Comparison of ENCODE assay signal across 8 mouse cellular contexts in the genomic region with DNA sequence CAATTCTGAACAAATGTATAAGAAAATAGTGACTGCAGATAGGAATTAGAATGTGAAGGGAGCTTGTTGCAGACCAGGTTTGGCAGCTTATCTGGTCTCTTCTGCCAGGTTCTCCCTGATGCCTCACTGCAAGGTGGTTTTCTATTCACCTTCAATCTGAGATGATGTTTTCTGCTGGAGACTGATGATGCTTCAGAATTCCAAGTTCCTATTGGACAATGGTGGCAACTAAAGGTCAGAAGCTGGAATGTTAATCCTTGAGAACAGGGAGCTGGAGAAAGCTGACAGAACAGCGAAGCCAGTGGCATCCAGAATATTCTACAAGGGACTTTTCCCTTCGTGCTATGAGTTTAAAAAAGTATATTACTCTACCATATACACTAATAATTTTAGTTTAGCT. TPM values are rescaled to one million over a fixed set of nuclear protein-coding genes. Genes with fewer than 3 reads are reported as not detected.
DNase-seq lines count a peak whose midpoint lies in the region; ATAC-seq and TF ChIP-seq lines count a peak whose summit lies in the region.
"Had no signal": no experiment of that assay in that cellular context is flagged by ENCODE, and none has a peak within 500 bp of the region (broad histone marks: within the 10 kb centered on the region; RNA-seq: fewer than 3 reads in every experiment).

No protein-coding gene starts in this region.

- 43% methylated on average over 2 of the region's 2 CpGs for WGBS in kidney, embryonic 16.5 days

- no peak overlapping the region for H3K4me3 ChIP-seq in kidney, embryonic 16.5 days (ENCODE audit: low read length)
- no peak overlapping the region for H3K4me3 ChIP-seq in ES-Bruce4 (ENCODE audit: low read depth, low read length)

- peak; percentile 57 for DNase-seq in kidney, adult 11 months
- DNase-seq in adrenal gland, postnatal 10 days: peak; percentile 59
- DNase-seq in layer of hippocampus, postnatal 10 days (ENCODE audit: low spot score in 2 of 2): peak; percentile 45 to 56
- DNase-seq in heart, adult 11 months: no peak

- no peaks in the 10 kb centered on the region for H3K36me3 ChIP-seq in kidney, embryonic 16.5 days (ENCODE audit: insufficient read depth, low read length)
- H3K36me3 ChIP-seq in ES-Bruce4 (ENCODE audit: control insufficient read depth, insufficient read depth, low read length, poor library complexity, severe bottlenecking): no peaks in the 10 kb centered on the region

- no peak overlapping the region for H3K9ac ChIP-seq in kidney, embryonic 16.5 days (replicated peaks; ENCODE audit: low read length)
- no peak overlapping the region for H3K9ac ChIP-seq in ES-Bruce4 (ENCODE audit: low read depth, poor library complexity, severe bottlenecking)

- H3K4me1 ChIP-seq in kidney, embryonic 16.5 days (ENCODE audit: insufficient read depth, low read length): no peaks in the 10 kb centered on the region
- peaks cover 11% of the 10 kb centered on the region for H3K4me1 ChIP-seq in ES-Bruce4 (ENCODE audit: control insufficient read depth, insufficient read depth, low read length)

- no peak for TF ChIP-seq POLR2A in ES-Bruce4 (IDR thresholded peaks at IDR 0.05; ENCODE audit: insufficient read depth, low read length)

- H3K9me3 ChIP-seq in kidney, embryonic 16.5 days (ENCODE audit: low read length): no peaks in the 10 kb centered on the region
- H3K9me3 ChIP-seq in ES-Bruce4 (replicated peaks; ENCODE audit: control insufficient read depth, insufficient read depth, low read length, poor library complexity, severe bottlenecking): no peaks in the 10 kb centered on the region

- H3K27ac ChIP-seq in kidney, embryonic 16.5 days (ENCODE audit: low read length): no peak overlapping the region
- H3K27ac ChIP-seq in ES-Bruce4 (ENCODE audit: insufficient read depth, low read length): peak overlapping the region; percentile 99

- ATAC-seq in kidney, embryonic 16.5 days (ENCODE audit: low FRiP score, low TSS enrichment): no peak
- no peak for ATAC-seq in inflammation-experienced regulatory T-cells, adult 6 months

- H3K27me3 ChIP-seq in kidney, embryonic 16.5 days (ENCODE audit: insufficient read depth, low read length): peaks cover 10% of the 10 kb centered on the region
- no peaks in the 10 kb centered on the region for H3K27me3 ChIP-seq in ES-Bruce4 (ENCODE audit: control insufficient read depth, insufficient read depth, low read length, poor library complexity, severe bottlenecking)

- no peak overlapping the region for H3K4me2 ChIP-seq in kidney, embryonic 16.5 days (replicated peaks; ENCODE audit: low read depth, low read length)

- TF ChIP-seq CTCF in ES-Bruce4 (IDR thresholded peaks at IDR 0.05; ENCODE audit: low read depth, low read length): no peak

- TF ChIP-seq EP300 in ES-Bruce4 (IDR thresholded peaks at IDR 0.05; ENCODE audit: insufficient read depth, low read depth, low read length): no peak

RNA-seq across cellular contexts. Expression of a gene that starts 3.0 kb away (rescaled TPM):
- polyA plus RNA-seq in kidney, embryonic 16.5 days (2015; fragmentation: Nextera tagmentation; extraction: Ambion mirVana): not detected in 2 replicates
- 56.7 and 70.8 TPM in 2 replicates for polyA plus RNA-seq in ES-Bruce4 (2011; ENCODE audit: insufficient read depth, insufficient read length, low read depth, missing spikeins)
- under 1 TPM; 0.78 to 0.88 TPM for total RNA-seq in adrenal gland, postnatal 10 days (2021)
- not detected for total RNA-seq in layer of hippocampus, postnatal 10 days (2021)
- 1 to 10 TPM in 1 of 3 experiments, under 1 TPM in 1, not detected in 1; 0.62 to 1.6 TPM for polyA plus RNA-seq in inflammation-experienced regulatory T-cells, adult 6 months (2017; shearing (Covaris generic))

RNA-seq across cellular contexts. Expression of a gene that starts 10.1 kb away (rescaled TPM):
- not detected in 2 replicates for polyA plus RNA-seq in kidney, embryonic 16.5 days (2015; fragmentation: Nextera tagmentation; extraction: Ambion mirVana)
- 0.37 TPM in 1 of 2 replicates, not detected in the other for polyA plus RNA-seq in ES-Bruce4 (2011; ENCODE audit: insufficient read depth, insufficient read length, low read depth, missing spikeins)
- total RNA-seq in adrenal gland, postnatal 10 days (2021): not detected
- total RNA-seq in layer of hippocampus, postnatal 10 days (2021): not detected
- polyA plus RNA-seq in inflammation-experienced regulatory T-cells, adult 6 months (2017; shearing (Covaris generic)): not detected
- polyA plus RNA-seq: heart, embryonic 16.5 days had no signal

RNA-seq across cellular contexts. Expression of a gene that starts 22.2 kb away (rescaled TPM):
- polyA plus RNA-seq in kidney, embryonic 16.5 days (2015; fragmentation: Nextera tagmentation; extraction: Ambion mirVana): not detected in 2 replicates
- polyA plus RNA-seq in ES-Bruce4 (2011; ENCODE audit: insufficient read depth, insufficient read length, low read depth, missing spikeins): 0.12 TPM in 1 of 2 replicates, not detected in the other
- total RNA-seq in adrenal gland, postnatal 10 days (2021): not detected
- total RNA-seq in layer of hippocampus, postnatal 10 days (2021): not detected
- polyA plus RNA-seq in inflammation-experienced regulatory T-cells, adult 6 months (2017; shearing (Covaris generic)): not detected
- polyA plus RNA-seq: heart, embryonic 16.5 days had no signal

RNA-seq across cellular contexts. Expression of a gene that starts 29.2 kb away (rescaled TPM):
- not detected in 2 replicates for polyA plus RNA-seq in kidney, embryonic 16.5 days (2015; fragmentation: Nextera tagmentation; extraction: Ambion mirVana)
- polyA plus RNA-seq in ES-Bruce4 (2011; ENCODE audit: insufficient read depth, insufficient read length, low read depth, missing spikeins): not detected in 2 replicates
- total RNA-seq in adrenal gland, postnatal 10 days (2021): not detected
- total RNA-seq in layer of hippocampus, postnatal 10 days (2021): not detected
- not detected for polyA plus RNA-seq in inflammation-experienced regulatory T-cells, adult 6 months (2017; shearing (Covaris generic))
- polyA plus RNA-seq: heart, embryonic 16.5 days had no signal

RNA-seq across cellular contexts. Expression of a gene that starts 29.4 kb away (rescaled TPM):
- not detected in 2 replicates for polyA plus RNA-seq in kidney, embryonic 16.5 days (2015; fragmentation: Nextera tagmentation; extraction: Ambion mirVana)
- 0.57 and 1.1 TPM in 2 replicates for polyA plus RNA-seq in ES-Bruce4 (2011; ENCODE audit: insufficient read depth, insufficient read length, low read depth, missing spikeins)
- total RNA-seq in adrenal gland, postnatal 10 days (2021): not detected
- total RNA-seq in layer of hippocampus, postnatal 10 days (2021): not detected
- polyA plus RNA-seq in inflammation-experienced regulatory T-cells, adult 6 months (2017; shearing (Covaris generic)): not detected
- polyA plus RNA-seq: heart, embryonic 16.5 days had no signal

Comparison
In these comparisons a context has a peak if more than half of its experiments do, and no peak if none do; other contexts are left out.
1. RNA of a gene that starts 3.0 kb away (polyA plus RNA-seq): 56.7 to 70.8 TPM in ES-Bruce4; 0.62 to 1.6 TPM in inflammation-experienced regulatory T-cells, adult 6 months and not detected in kidney, embryonic 16.5 days; every median in the first group is over 10 times any median in the second.